Mouse (Mus musculus) B cell, adult 67 days (primary cell): ENCODE data around the gene Coq4. TPM values are rescaled to one million over a fixed set of nuclear protein-coding genes. Genes with fewer than 3 reads are reported as not detected.

Source experiments
- total RNA-seq, 2 experiments: library from RNA; stranded (reverse); gene quantifications; 4 replicates each; pipeline ENCODE4 v1.2.4; 2023

The Coq4 gene
- total RNA-seq: 1 to 10 TPM; 7.0 to 7.9 TPM

DNA sequence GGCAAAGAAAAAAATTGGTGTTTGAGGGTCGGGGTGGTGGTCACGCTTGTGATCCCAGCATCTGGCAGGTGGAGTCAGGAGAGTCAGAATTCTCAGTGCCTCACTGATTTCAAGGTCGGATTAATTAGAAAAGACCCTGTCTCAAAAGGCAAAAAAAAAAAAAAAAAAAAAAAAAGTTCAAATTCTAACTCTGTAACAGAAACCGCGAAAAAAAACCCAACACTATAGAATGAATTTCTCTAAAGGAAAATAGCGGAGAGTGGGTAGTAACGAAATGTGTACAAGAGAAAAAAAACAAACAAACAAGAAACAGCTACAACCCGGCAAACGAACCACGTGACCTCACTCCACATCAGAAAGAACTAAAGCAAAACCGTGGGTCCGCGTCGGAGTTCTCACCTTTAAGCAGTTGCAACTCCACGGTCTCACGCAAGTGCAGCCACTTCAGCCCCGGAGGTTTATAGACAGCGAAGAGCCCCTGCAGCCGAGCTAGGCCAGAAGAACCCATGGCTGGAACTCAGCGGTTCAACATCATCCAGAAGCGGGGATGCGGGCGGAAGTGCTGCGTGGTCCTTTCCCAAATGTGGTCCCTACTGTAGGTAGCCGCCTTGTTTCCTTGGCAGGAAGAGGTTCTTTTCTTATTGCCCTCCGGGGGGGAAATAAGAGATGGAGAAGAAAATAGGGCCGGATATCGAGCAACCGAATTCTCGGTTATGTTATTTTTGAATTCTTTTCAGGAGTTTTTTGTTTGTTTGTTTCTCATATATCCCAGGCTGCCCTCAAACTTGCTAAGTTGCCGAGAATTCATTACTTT lies at the start of gene Coq4:
Gene Coq4, plus strand, starts transcription at position 390 of the 814 bp plus-strand sequence.

DNA sequence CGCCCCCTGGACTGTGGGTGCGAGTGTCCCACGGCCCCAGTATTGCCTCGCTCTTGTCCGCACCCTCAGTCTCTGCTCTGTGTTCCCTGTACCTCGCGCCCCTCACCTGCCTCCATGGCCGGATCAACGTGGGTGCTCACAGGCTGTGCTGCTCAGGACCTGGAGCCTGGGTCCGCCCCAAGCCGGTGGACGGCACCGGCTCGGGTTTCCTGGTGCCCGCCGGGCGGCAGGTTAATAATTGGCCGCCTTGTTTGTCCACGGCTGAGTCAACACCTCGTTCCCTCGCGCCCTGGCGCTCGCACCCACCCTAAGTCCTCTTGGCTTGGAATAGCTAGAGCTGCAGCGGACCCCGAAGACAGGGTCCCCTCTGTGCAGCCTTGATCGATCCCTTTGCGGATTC lies 35.8 kb upstream of the Coq4 start, which contains the start of gene Gm13420:
Gene Gm13420, minus strand, starts transcription at position 189 of the 400 bp plus-strand sequence.

DNA sequence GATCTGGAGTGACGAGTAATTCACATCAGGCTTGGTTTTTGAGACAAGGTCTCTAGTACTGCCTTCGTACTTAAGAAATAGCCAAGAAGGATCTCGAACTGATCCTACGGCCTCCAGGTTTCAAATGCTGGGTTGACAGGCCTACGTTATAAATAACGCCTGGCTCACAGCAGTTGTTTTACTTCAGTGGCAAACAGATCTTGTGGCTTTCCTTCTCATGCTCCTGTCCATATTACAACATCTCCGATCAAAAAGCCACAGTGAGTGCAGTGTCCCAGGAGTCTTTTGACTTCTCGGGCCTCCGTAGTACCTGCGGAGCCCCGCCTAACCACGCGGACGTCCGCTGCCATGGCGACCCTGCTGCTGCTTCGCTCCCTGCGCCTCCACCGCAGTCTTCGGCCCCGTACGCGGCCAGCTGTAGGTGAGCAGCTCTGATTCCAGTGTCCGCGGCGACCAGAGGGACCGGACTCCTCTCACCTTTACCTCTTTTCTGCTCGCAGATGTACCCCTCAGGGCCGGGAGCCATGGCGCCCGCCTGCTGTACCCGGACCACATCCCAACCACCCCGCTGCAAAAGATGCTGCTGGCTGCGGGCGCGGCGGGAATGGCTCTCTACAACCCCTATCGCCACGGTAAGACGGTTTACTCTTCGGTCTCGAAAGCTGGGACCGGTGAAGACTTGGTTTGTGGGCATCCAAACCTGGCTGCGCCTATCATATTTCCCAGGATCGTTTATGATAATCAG lies 816 bp downstream of the Coq4 start, which contains the start of gene Trub2:
Gene Trub2, minus strand, starts transcription at position 566 of the 745 bp plus-strand sequence.

DNA sequence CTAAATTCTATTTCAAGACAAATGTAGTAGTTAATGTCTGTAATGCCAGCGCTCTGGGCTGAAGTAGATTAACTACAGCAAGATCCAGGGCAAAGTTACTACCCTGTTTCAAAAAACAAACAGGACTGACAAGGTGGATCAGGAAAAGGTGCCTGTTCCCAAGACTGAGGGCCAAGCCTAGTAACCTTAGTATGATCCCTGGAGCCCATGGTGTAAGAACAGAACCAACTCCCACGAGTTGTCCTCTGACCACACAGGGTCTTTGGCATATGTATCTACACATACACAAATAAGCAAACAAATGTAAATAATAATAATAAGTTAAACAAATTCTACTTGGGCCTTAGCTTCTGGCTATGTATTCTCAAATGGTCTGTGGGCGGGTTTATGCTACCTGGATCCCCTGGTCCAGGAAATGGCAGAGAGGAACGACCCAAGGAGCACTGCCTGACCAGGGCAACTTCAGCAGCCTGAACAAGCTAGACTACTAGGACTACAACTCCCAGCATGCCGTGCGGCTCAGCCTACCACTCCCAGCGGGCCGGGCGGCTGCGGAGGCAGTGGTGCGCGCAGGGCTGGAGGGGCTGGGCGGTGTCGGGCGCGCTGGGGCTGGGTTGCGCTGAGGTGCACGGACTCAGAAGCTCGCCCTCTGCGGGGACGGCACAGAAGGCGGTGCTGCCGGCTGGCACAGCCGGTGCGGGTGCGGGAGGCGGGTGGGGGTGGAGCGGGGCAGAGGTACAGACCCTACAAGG lies 15.0 kb downstream of the Coq4 start, which contains the start of gene Slc27a4:
Gene Slc27a4, plus strand, starts transcription at position 560 of the 752 bp plus-strand sequence.

DNA sequence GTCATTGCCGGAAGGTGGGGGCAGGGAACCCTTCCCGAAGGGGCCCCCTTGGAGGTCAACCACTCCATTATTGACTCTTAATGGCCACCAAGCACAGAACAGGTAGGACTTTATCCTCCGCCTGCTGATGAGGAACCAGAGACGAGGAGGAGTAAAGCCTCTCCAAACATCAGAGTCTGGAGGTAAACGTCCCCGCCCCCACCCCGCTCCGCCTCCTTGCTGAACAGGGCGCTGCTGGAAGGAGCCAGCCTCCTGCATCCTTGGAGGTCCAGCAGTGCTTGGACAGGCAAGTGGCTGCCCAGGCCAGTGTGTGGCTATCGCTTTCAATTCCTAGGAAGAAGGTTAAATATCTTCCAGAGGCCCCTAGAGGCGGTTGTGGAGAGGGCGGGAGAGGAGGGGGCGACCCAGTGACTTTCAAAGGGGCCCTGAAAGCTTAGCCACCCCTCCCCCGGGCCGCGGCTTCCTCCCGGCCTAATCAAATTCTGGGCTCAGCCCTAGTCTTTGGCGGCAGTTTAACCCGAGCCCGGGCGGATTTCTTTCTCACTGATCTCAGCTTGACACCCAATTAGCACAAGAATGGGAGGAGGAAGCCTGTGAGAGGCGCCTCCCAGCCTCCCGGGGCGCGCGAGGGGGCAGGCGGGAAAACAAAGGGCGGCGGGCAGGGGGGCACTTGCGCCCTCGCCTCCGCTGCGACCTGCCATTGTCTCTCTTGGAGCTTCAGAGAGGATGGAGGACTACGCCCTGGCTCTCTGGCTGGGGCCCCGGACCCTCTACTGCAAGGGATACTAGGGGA lies 32.9 kb downstream of the Coq4 start, which contains the start of gene Urm1:
Gene Urm1, plus strand, starts transcription at position 51 of the 793 bp plus-strand sequence.

Other genes with a start within 250 kb of the Coq4 start
- 100 to 1,000 TPM; 149 to 160 TPM for gene Rapgef1, start 167.8 kb upstream of the Coq4 start, total RNA-seq
- under 1 TPM in 1 of 2 experiments, not detected in 1; 0.53 TPM for gene Gm13420, start 35.8 kb upstream of the Coq4 start, total RNA-seq
- gene Gm13547, start 28.2 kb upstream of the Coq4 start, total RNA-seq: under 1 TPM in 1 of 2 experiments, not detected in 1; 0.98 TPM
- gene Trub2, start 1.0 kb downstream of the Coq4 start, total RNA-seq: 10 to 100 TPM; 44.8 to 55.8 TPM
- gene Slc27a4, start 15.1 kb downstream of the Coq4 start, total RNA-seq: 10 to 100 TPM; 16.4 to 18.7 TPM
- 10 to 100 TPM; 43.6 to 47.9 TPM for gene Urm1, start 32.6 kb downstream of the Coq4 start, total RNA-seq
- gene Cercam, start 81.7 kb downstream of the Coq4 start, total RNA-seq: 1 to 10 TPM in 1 of 2 experiments, under 1 TPM in 1; 0.68 to 1.2 TPM
- 100 to 1,000 TPM; 118 to 127 TPM for gene Odf2, start 101.7 kb downstream of the Coq4 start, total RNA-seq
- 10 to 100 TPM; 76.1 to 100.0 TPM for gene Gle1, start 147.9 kb downstream of the Coq4 start, total RNA-seq
- gene Sptan1, start 178.1 kb downstream of the Coq4 start, total RNA-seq: 100 to 1,000 TPM; 287 to 297 TPM